Mouse (Mus musculus) right cerebral cortex, postnatal 10 days (tissue): ENCODE measurements around the gene Tmem143.
"Not testable (repeated sequence)": the region's sequence is repeated elsewhere in the genome, so short reads cannot be mapped to it uniquely, and the experiment has no call there.

Experiments used
- DNase-seq, 2 experiments: peaks; one replicate each; pipeline ENCODE4 v3.0.0; 2021; ENCODE audit warnings: low spot score in 2 of 2

Gene Tmem143

DNA sequence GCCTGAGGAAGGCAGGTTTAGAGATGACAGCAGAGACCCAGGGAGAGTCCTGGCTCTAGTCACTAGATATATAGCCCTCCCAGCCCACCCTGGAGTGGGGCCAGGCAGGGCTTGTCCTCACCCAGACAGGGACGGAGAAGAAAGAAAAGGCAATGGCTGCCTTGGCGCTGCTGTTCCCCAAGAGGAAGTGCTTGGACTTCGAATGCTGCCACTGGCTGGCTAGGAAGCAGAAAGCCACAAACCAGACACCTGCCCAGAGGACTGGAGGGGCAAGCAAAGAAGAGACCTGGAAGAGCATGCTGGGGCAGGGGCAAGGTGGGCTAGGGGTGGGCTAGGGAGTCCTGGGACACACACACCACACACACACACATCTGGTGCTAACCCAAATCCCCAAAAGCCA, 9.5 kb upstream of the Tmem143 start:
- no peak for DNase-seq

- DNase-seq, result no peak
Measured at GRCm38 (mm10) chr7:45892651-45893050, 4.1 kb upstream of the Tmem143 start.

GRCm38 (mm10) chr7:45895931-45896516, 717 bp upstream of the Tmem143 start:
- no peak for DNase-seq

GRCm38 (mm10) chr7:45897258-45897757, 567 bp downstream of the Tmem143 start:
- DNase-seq, result peak; percentile 71 to 81

DNA sequence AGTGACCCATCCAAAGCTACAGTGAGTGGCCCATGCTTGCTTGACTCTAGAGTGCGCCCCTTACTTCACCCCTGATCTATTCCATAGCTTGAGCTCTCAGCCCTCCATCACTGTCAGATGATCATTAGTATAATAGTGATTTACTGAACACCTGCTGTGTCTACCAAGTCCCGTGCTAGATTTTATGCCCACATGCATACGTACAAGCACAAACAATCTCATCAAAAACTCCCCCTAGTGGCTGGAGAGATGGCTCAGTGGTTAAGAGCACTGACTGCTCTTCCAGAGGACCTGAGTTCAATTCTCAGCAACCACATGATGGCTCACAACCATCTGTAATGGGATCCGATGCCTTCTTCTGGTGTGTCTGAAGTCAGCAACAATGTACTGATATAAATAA, 1.4 kb downstream of the Tmem143 start:
- DNase-seq, result not testable (repeated sequence)

- no peak for DNase-seq
Measured at GRCm38 (mm10) chr7:45901562-45901961, 4.8 kb downstream of the Tmem143 start.

GRCm38 (mm10) chr7:45902481-45903002, 5.8 kb downstream of the Tmem143 start:
- DNase-seq, result no peak

DNA sequence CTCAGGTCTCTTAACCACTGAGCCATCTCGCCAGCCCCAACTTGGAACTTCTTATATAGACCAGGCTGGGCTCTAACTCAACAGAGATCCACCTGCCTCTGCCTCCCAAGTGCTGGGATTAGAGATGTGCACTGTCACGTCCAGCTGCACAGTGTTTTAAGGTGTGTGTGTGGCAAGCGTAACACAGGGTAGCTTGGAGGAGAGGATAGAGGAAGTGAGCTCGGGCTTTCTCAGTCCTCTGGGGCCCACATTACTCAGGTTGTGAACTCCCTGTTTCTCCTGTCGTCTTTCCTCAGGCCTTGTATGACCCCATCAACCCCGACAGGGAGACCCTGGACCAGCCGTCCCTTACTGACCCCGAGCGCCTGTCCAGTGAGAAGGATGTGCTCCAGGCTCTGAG, 9.9 kb downstream of the Tmem143 start:
- no peak for DNase-seq

DNA sequence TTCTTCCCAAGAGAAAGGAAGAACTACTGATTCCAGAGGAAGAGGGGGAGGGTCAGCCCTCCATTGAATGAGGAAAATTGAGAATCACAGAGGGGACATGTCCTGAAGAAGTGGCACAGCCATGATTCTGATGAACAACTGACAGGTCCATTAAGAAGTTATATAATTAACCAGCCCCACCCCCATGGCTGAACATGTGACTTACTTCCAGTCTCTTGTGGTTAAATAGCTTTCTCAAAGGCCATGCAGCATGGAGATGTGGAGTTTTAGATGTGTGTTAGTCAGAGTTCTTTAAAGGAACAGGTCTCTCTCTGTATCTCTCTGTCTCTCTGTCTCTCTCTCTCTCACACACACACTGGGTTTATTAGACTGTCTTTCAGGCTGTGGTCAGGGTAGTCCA, 11.6 kb downstream of the Tmem143 start:
- DNase-seq, result no peak

DNA sequence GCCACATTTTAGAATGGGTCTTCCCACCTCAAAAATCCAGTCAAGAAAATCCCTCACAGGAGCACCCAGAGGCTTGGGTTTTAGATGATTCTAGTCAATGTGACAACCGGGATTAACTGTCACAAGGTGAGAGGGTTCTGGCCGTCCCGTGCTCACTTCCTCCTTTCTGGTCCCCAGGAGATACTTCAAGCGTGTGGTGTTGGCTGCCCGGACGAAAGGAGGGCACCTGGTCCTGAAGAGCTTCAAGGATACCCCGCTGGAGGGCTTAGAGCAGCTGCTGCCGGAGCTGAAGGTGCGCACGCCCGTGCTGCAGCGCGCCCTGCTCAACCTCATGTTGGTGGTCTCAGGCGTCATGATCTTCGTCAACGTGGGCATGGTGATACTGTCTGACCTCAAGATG, 12.4 kb downstream of the Tmem143 start:
- no peak for DNase-seq

GRCm38 (mm10) chr7:45914067-45914466, 17.3 kb downstream of the Tmem143 start:
- no peak for DNase-seq

- no peak for DNase-seq
Measured at GRCm38 (mm10) chr7:45915011-45915410, 18.3 kb downstream of the Tmem143 start.

GRCm38 (mm10) chr7:45916056-45917003, 19.6 kb downstream of the Tmem143 start:
- DNase-seq, result peak; percentile 87 to 92

- DNase-seq, result no peak
Measured at GRCm38 (mm10) chr7:45917004-45917704, 20.4 kb downstream of the Tmem143 start.

DNA sequence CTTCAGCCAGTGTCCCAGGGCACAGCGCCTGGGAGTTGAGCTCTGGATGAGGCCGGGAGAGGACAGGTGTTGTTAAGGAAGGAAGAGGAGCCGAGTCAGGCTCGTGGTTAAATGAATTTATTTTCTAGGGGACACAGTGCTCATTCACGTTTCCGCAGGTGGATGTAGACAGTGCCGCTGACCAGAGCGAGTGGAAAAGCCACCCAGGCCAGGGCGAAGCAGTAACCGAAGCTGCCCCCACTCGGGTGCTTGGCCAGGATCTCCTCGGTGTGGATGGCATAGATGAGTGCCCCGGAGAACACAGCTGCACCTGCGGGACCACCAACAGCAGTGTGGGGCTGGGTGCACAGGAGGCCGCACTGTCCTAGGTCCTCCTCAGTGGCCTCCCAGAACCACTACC, 21.2 kb downstream of the Tmem143 start:
- no peak for DNase-seq

DNA sequence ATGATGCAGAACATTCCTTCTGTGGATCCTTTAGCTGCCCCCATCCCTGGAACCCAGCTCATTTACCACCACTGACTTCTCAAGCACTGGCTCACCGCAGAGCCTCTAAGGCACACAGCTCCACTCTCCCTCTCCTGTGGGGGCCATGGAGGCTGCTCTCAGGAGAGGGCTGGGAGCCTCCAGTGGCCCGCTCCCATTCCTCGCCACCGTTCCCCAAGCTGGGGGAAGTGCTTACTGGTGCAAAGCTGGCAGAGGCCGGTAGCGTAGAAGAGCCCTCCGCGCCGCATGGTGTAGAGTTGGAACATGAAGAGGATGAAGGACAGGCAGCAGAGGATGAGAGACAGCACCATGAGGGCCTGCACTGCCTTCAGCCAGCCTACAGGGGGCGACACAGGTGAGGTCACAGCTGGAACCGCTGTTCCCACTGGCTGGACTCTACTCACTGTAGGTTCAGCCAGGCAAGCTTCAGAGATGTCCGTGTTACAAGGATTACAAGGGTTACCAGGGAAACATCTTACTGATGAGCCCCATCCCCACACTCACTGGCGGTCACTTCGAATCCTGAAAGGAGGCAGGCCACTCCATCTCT, 22.4 kb downstream of the Tmem143 start:
- DNase-seq, result no peak

- DNase-seq, result no peak
Measured at GRCm38 (mm10) chr7:45919761-45920160, 23.0 kb downstream of the Tmem143 start.

DNA sequence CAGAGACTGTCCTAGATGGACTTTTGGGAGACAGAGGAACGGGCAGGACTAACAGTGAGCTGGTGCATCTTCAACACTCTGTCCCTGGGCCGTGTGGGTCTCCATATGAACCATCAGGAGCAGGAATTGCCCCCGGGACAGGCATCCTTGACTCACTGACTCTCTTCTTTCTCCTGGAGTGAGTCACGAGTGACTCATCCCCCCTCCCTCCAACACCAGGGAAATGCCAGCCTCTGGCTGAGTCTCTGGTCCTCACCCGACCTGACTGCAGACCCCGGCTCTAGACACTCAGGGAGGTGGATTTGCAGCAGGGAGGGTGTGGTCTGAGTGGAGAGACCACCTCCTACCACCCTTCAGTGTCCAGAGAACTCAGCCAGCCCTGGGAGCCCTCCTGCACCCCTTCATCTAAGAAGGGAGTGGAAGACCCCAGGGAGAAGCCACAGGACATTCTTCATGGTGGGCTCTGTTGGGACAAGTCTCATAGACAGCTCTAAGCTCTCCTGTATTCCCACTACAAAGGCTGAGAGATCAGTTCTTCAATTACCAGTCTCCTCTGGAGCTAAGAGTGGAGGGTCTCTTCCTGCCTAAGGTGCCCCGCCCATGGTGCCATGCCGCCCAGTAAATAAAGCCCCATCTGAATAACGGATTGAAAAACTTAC, 24.0 kb downstream of the Tmem143 start:
- no peak for DNase-seq

GRCm38 (mm10) chr7:45921242-45921621, 24.5 kb downstream of the Tmem143 start, which contains the start of gene Emp3:
TSS of gene Emp3 (minus strand) at chr7:45921404.
- no peak for DNase-seq

- no peak for DNase-seq
Measured at GRCm38 (mm10) chr7:45921950-45922600, 25.3 kb downstream of the Tmem143 start.
